Mouse (Mus musculus): Measurements from ENCODE around the gene Ctsll3.

Gene Ctsll3

DNA sequence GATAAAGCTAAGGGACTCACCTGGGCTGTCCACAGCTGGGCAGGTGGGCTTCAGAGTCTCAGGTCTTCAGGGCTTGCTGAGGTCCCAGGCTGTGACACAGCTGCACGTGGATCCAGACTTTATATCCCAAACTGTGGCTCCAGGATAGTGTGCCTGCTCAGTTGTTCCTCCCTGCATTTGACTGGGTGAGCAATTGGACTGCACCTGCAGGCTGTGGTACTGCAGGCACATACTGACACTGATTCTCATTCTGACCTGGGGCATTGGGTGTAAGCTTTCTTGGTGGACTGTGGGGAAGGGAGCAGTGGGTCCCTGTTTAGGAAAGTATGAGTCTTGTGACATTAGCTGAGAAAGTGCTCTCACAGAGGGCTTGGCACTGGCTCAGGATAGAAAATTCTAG lies at the start of gene Ctsll3:
TSS of gene Ctsll3 (minus strand) at position 101 of the 400 bp plus-strand sequence.
- DNase-seq: no peak

DNA sequence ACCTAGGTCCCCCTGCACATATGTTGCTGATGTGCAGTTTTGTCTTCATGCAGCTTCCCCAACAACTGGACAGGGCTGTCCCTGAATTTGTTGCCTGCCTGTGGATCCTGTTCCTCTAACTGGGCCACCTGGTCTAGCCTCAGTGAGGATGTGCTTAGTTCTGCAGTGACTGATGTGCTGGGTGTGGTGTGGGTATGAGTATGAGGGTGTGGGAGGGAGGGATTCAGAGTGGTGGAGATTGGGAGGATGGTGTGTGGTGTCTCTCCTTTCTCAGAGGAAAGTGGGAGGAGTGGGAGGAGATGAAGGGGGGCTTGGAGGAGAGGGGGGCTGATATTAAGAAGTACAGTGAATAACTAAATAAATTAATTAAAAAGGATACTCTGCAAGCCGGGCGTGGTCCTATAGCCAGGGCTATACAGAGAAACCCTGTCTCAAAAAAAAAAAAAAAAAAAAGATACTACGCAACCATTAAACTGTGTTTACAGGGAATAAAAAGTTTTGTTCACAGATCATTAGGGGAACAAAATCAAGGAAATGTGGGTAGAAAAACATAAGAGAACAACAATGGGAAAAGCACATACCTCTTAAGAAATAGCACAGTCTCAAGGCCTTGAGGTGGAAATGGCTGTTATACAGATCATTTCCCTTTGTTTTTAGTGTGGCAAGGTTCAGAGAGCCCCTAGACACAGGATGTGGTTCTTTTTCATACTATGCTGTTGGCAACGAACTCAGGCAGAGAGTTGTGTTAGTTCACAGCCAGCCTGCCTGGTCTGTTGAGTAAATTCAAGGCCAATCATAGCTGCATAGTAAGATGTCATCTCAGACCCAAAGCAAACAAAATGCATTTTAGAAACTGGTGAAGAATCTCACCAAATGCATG lies 45.8 kb upstream of the Ctsll3 start:
- DNase-seq: peak; percentile 25 to 28

DNA sequence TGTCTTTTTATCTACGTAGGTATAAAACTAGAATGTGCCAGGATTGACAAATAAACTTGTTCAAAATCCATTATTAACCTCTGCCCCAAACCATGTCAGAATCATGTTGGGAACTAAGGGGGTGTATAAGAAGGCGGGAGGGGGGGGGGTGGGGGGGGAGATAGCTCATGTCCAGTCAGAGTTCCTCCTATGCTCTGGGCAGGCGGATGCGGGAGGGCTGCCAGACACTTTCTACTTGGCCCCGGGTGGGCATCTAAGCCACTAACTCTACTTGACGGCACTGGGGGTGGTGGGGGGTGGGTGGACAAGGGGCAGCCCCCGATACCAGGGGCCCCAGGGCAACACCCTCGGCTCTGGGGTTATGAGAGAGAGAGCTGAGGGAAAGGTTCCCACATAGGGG lies 40.5 kb upstream of the Ctsll3 start:
- DNase-seq: no peak

DNA sequence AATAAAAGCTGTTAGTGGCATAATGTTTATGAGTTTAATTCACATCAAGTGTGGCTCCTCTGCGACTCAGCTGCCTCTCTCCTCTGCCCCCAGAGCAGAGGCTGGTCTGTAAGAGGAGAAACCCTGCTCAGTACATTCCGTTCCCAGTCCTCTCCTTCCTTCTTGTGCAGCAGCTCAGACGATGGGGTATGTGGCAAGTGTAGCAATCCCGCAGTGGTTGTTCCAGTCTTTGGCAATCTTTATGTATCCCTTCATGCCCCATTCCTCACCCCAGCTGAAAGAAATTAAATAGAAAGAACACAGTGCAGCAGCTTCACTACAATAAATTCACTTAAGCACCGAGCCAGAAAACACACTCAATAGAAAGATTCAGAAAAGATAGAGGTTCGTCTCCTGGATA lies 40.1 kb upstream of the Ctsll3 start:
- DNase-seq: no peak

DNA sequence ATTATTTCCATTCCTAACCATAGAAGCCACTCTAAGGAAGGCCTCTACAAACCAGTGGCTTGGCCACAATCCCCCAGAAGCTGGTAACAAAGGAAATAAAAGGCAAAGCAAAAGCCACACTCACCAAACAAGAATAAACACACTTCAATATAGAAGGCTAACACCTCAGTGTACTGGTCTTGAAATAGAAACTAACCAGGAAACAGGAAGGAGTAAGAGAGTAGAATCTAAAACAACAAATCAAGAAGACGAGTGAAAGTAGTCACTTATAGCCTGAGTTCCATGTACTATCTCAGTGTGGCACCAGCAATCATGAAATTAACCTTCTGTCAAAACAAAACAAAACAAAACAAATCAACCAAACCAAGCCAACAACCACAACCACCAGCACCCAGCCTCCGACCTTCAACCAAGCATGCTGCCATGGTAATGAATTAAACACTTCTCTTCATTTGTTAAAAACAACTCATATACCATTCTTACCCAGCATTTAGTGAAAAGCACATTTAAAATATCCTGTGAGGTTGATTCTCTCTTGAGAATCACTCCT lies 36.8 kb upstream of the Ctsll3 start:
- no peak for DNase-seq

DNA sequence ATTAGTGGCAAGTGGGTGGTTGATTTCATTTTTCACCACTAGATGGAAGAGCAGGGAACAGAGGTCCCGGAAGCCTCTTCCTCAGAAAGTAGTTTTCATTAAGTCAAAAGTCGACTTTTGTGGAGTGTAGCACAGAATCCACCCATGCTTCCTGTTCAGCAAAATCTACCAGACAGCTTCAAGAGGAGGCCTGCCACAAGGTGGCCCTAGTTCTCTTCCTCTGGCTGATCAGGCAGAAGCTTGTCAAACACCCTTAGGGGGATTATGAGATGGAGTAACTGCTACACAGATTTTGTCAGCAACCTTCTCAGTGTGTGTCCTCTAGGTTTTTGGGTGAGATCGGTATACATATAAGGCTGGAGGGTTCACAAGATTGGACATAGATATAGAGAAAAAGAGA lies 23.4 kb upstream of the Ctsll3 start:
- DNase-seq: peak; percentile 31 to 50

DNA sequence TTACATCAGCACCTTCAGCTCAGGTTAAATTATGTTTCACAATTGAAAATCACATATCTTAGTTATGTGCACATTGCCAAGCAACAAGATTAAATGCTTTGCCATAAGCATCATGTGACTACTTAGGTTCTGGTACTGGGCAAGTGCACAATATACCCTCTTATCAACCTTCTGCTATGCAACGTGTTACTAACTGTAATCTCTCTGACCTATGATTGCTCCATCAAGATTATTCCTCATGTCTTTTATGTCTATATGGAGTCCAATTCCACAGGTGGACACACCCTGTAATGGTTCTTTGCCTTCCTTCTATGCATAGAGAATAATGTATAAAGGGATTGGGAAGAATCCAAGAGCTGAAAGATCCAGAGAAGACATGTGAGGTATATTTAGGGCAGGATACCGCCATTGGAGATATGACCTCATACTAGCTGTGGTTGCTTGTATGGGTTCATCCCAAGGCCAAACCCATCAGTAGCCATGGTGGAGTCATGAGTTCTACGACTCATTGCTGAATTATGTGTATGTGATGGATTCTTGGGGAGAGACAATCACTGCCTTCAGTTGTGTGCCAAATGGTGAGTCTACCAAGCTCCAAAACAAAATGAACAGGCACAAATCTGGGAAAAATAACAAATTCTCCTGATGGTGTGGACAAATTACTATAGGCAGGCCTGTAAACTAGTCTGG lies 18.0 kb upstream of the Ctsll3 start:
- DNase-seq: no peak

DNA sequence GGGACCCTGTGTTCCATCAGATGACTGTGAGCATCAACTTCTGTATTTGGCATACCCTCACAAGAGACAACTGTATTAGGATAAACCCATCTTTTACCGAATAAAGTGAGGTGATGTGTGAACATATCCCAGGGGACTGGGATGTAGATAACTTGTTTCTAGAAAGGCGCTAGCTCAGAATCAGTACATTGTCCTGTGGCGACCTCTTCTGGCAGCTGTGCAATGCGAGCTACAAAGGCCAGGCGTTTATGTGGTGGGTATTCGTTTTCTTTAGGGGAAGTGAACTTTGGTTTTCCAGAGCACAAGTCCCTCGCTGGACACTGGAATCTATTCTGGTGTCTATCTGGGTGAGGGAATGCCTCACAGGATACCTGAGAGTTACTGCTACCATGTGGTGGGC lies 16.8 kb upstream of the Ctsll3 start:
- DNase-seq: peak in 1 of 2 experiments; percentile 52

DNA sequence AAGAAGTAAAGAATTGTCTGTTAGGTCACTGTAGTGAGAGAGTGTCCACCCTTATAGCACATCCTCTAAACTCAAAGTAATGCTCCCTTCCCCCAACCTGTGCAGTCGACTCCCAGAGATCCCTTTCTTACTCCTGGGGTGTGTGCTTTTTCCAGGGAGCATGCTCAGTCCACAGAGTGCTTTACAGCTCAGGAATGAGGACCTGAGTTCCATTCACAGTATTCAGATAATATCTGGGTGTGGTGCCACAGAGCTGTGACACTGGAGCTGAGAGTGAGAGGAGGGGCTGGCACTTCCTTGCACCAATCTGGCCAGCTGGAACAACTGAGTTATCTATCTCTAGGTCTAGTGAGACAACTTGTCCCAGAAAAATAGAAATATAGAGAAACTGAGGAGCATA lies 11.1 kb upstream of the Ctsll3 start:
- no peak for DNase-seq

DNA sequence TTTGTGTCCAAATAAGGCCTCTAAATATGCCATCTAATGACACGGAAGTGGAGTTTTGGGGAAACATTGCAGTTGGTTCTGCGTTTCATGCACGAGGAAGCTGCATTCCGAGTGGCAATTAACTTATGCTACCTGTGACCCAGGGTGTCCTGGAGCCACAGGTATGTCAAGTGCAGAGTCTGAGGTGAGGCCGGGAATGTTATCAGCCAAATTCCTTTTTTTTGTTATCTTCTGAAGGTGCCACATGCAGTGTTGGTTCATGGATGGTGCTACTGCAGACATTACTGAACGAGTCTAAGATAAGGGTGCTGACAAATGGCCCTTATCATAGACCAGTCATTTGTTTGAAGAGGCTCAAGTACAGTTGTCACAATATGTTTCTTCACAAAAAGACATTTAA lies 10.1 kb upstream of the Ctsll3 start:
- no peak for DNase-seq

DNA sequence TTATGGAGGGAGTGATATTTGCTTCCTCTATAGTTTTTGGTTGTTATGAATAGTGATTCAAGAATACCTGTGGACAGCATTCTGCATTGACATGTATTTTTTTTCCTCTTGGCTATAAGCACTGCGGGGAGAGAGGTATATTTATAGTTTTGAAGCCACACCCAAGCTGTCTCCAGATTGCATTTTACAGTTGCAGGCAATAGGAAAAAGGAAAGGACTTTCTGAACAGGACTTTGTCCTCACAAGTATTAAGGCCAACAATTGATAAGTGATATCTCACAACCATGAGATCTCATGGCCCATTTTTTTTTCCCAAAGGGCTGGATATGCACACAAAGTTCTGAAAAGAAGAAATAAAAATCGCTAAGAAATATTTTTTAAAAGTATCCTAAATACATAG lies 7.0 kb upstream of the Ctsll3 start:
- no peak for DNase-seq

DNA sequence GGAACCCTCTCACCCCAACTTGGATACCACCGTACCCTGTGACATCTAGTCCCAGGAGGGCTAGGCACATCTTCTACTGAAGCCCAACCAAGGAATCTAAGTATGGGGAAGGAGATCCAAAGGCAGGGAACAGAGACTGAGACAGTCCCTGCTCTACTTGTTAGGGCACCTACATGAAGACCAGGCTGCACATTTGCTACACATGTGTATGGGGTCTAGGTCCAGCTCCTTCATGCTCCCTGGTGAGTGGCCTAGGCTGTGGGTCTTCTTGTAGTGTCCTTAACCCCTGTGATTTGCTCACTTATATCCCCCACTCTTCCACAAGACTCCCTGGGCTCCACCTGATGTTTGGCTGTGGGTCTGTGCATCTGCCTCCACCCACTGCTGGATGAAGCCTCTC lies 13.2 kb downstream of the Ctsll3 start:
- no peak for DNase-seq

DNA sequence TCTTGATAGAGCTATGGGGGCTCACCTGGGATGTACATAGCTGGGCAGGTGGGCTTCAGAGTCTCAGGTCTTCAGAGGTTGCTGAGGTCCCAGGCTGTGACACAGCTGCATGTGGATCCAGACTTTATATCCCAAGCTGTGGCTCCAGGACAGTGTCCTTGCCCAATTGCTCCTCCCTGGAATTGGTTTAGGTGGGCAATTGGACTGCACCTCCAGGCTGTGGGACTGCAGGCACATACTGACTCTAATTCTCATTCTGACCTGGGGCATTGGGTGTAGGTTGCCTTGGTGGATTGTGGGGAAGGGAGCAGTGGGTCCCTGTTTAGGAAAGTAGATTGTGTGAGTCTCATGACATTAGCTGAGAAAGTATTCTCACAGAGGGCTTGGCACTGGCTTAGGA lies 16.4 kb downstream of the Ctsll3 start, which contains the start of gene BC051665:
TSS of gene BC051665 (minus strand) at position 101 of the 400 bp plus-strand sequence.
- no peak for DNase-seq

DNA sequence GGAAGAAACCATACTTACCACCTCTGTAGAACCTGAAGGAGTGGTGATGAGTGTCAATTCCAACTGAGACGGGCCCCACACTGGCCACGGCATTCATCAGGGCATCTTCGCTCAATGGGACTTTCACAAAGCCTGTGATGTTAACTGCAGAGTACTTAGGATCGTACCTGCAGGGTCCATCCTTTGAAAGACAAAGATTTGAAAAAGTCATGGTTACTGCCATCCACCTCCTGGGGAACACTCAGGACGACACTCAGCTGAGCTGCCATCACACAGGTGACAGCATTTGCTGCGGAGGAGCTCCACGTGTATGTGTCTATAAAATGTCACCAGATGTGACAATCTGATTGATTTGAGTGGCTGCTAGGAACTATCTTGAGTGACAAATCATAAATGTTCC lies 19.3 kb downstream of the Ctsll3 start:
- no peak for DNase-seq

DNA sequence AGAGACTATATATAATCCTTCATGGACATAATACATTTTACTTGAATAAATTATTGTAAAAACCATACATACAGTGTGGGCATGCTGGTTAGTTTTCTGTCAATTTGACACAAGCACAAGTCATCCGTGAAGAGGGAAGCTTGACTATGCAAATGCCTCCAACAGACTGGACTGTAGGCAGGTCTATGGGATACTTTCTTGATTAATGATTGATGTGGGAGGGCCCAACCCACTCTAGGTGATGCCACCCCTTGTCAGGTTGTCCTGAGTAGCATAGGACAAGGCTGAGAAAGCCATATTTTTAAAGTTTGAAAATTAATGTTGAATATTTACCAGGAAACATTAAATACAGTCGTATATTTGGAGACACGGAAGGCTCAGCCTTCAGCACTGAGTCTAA lies 22.1 kb downstream of the Ctsll3 start:
- no peak for DNase-seq

DNA sequence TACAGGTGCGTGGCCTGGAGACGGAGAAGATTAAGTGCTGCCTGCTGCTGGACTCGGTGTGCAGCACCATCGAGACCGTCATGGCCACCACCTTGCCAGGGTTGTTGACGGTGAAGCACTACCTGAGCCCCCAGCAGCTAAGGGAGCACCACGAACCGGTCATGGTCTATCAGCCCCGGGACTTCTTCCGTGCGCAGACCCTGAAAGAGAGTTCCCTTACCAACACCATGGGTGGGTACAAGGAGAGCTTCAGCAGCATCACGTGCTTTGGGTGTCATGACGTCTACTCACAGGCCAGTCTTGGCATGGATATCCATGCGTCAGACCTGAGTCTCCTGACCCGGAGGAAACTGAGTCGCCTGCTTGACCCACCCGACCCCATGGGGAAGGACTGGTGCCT lies 41.5 kb downstream of the Ctsll3 start:
- no peak for DNase-seq

DNA sequence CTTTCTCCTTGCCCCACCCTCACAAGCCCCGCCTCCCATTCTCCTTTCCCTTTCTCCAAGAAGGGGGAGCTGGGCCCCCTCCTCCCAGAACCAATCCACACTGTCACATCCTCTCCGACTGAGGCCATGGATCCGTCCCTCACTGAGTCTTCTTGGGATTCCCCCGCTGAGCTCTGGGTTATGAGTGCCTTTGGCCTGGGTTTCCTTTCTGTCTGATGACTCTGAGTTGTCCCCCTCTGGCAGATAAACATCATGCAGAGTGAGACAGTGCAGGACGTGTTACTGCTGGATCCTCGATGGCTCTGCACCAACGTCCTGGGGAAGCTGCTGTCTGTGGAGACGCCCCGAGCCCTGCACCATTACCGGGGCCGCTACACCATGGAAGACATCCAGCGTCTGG lies 42.3 kb downstream of the Ctsll3 start:
- DNase-seq: no peak

DNA sequence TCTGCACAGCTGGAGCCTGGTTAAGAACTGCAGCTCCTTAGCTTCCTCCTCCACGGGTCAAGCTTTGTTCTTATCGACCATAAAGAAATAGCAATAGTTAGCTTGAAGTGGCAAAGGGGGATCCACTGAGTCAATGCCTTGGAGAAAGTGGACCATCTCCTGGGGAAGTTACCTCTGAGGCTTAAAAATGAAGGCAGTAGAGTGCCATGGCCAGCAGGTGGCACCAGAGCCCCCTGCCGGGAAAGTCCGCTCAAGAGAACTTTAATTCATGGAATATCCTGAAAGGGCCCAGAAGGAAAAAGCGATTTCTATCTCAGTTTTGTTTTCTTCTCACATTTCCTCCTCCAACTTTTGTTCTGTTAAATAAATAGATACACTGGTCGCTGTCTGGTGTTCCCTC lies 43.5 kb downstream of the Ctsll3 start:
- DNase-seq: peak; percentile 48 to 57

DNA sequence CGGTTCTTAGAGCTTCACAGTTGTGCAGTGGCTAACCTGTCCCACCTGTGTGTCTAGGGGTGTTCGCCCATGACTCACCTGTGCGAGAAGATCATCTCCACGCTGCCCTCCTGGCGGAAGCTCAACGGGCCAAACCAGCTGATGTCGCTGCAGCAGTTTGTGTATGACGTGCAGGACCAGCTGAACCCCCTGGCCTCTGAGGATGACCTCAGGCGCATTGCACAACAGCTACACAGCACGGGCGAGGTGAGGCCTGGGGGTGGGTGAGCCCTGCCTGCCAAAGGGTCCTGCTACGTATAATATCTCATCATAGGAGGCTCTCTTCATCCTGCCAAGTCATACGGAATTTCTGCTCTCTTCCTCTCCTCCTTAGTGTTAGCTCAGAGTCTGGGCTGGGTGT lies 45.4 kb downstream of the Ctsll3 start:
- no peak for DNase-seq

DNA sequence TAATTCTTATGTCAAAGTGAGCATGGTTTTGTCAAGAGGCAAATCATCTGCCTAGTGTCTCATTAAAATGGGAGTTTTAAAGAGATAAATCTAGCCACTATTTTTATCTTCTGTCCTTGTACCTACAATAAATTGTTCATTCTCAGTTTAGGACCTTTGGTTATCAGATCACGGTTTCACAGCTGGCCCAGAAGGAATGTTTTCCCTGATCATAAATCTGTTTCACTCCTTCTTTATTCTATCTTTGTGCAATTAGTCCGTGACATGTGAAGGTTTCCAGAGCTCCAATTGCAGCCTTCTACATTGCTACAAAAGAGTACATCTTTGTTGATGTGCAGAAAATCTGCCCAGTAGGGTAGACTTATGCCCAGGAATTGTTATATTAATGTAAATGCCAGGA lies 47.4 kb downstream of the Ctsll3 start:
- DNase-seq: no peak

DNA sequence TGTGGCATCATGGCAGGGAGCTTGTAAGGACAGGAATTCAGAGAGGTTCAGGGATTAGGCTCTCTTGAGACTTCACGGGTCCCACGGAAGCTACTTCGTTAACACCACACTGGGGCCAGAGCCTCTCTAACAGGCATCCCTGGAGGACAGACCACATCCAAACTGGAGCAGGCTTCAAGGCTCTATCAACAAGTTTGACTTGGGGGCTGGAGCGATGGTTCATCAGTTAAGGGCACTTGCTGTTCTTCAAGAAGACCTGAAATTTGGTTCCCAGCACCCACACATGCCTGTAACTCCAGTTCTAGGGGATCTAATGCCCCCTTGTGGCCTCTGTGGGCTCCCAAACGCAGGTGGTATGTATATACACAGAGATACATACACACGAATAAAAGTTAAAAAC lies 49.4 kb downstream of the Ctsll3 start:
- DNase-seq: no peak

DNA sequence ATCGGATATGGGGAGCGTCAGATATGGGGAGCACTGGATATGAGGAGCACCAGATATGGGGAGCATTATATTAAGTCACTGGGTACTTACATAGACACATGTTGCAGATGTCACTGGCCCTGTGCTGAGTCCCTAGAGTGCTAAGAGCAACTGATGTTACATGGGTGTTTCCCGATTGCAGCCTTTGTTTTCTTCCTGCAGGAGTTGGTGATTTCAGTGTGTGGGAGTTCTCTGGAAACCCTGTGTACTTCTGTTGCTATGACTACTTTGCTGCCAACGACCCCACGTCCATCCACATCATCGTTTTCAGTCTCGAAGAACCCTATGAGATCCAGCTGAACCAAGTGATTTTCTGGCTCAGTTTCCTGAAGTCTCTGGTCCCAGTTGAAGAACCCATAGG lies 51.7 kb downstream of the Ctsll3 start:
- no peak for DNase-seq

DNA sequence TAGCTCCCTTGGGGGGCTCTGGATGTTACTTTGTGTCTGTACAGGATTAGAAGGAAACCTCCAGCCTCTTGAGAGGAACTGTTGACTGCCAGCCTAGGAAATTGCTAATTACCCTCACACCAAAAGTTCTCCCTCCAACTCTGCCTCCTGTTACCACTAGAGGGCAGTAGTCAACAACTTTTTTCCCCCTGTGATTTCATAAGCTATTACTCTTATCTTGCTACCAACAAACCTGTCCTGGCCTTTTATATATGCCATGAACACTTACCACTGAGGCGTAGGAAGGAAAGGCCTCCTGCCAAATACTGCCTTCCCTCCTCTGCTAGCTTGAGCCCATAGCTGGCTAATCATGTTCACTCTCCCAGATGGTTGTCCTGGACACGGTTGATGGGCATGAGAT lies 54.1 kb downstream of the Ctsll3 start:
- DNase-seq: no peak
